Mouse (Mus musculus) CD8-positive naive resting alpha-beta T cell, adult 57 days (primary cell): ENCODE measurements around the gene Igsf9b. TPM values are rescaled to one million over a fixed set of nuclear protein-coding genes. Genes with fewer than 3 reads are reported as not detected.

Experiments used
- total RNA-seq: library from RNA; stranded (reverse); gene quantifications from one replicate; pipeline ENCODE4 v1.2.4, GENCODE M21; 2023

Igsf9b gene
- not detected for total RNA-seq

DNA sequence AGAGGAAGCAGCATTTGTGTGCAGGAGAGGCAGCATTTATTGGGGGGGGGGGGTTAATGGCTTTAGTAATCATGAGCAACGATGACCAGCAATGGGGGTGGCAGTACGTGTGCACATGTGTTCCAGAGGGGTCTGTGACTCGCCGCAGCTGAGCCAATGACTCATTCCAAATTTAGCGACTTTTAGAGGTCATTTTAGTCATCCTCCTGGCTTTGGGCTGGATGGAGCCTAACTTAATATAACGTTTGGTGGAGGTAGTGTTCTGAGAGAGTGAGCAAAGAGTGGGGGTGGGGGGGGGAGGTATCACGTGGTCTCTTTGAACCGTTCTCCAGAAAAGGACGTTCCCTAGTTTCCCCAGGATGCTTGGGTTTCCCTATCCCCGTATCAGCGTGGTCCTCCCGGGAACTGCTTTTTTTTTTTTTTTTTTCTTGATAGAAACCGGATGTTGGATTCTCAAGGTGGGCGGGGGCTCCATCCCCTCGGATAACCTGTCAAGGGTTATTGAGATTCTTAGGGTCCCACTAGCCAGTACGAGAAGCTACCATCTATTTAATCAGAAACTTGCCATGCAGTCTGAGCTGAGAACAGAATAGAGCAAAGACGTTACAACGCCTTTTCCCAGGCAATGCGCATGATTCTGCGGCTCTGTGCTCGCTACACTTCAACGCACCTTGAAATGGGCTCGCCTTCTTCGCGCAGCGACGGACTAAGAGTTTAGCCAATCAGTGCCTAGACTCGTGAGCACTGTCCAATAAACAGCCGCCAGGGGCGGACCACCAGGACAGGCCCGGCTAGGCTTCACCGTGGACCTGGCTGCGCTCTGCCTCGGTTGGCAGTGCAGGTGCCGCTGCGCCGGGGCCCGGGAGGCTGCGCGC is at the start of gene Igsf9b:
Gene Igsf9b, plus strand, starts transcription at position 794 of the 875 bp plus-strand sequence.

DNA sequence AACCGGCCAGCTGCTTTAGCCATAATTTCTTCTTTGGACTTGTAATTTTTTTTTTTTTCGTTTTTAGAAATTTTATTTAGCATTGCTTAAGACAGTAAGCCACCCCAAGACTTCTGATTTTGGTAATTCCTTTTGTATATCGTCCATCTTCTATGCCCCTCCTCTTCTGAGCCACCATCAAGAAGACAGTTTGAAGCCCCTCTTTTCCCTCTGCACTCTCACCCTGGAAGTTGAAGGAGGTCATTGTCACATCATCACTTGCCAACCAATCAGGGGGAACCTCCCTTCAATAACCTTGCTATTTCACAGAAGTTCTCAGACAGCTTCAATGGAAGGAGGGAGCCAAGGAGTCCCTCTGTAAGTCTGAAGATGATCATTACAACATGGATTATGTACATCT is 97.5 kb downstream of the Igsf9b start, which contains the start of gene Spata19:
Gene Spata19, plus strand, starts transcription at position 301 of the 400 bp plus-strand sequence.

Other genes starting within 250 kb of the Igsf9b start
- gene Jam3, start 143.8 kb upstream of the Igsf9b start, total RNA-seq: not detected
- gene Spata19, start 97.6 kb downstream of the Igsf9b start, total RNA-seq: not detected